Mouse (Mus musculus) adrenal gland, adult 2 months (tissue): Measurements from ENCODE around the gene Cstad. TPM values are rescaled to one million over a fixed set of nuclear protein-coding genes. Genes with fewer than 3 reads are reported as not detected.

Source experiments
- DNase-seq: peaks from one replicate; pipeline ENCODE4 v3.0.0; 2021
- polyA plus RNA-seq: library from polyadenylated mRNA; depleted of rRNA; stranded (reverse); fragments of >200 nt; gene quantifications from 2 replicates; pipeline ENCODE4 v1.2.3, GENCODE M21; 2012
- total RNA-seq, 2 experiments: library from RNA; stranded (reverse); gene quantifications; 2 replicates each; pipeline ENCODE4 v1.2.3; 2021

The Cstad gene
- total and polyA plus RNA-seq, 3 experiments: 0.29 to 1.8 (median 1.1) TPM

GRCm38 (mm10) chr2:30629038-30629761 lies 34.4 kb downstream of the Cstad start:
- DNase-seq: peak; percentile 62

- no peak for DNase-seq
Observed at GRCm38 (mm10) chr2:30629860-30630259, 35.0 kb downstream of the Cstad start.

GRCm38 (mm10) chr2:30636266-30636671 lies 41.4 kb downstream of the Cstad start:
- DNase-seq: peak; percentile 59

GRCm38 (mm10) chr2:30637991-30638390 lies 43.2 kb downstream of the Cstad start:
- DNase-seq: no peak

GRCm38 (mm10) chr2:30640021-30640481 lies 45.2 kb downstream of the Cstad start:
- peak; percentile 44 for DNase-seq

- DNase-seq: no peak
Observed at GRCm38 (mm10) chr2:30642810-30643209, 48.0 kb downstream of the Cstad start.

- DNase-seq: no peak
Observed at GRCm38 (mm10) chr2:30643422-30643821, 48.6 kb downstream of the Cstad start.

GRCm38 (mm10) chr2:30646833-30647232 lies 52.0 kb downstream of the Cstad start:
- DNase-seq: peak; percentile 81

- peak; percentile 64 for DNase-seq
Observed at GRCm38 (mm10) chr2:30647303-30647881, 52.6 kb downstream of the Cstad start.

- DNase-seq: no peak
Observed at GRCm38 (mm10) chr2:30647882-30648494, 53.1 kb downstream of the Cstad start.

GRCm38 (mm10) chr2:30650249-30650648 lies 55.4 kb downstream of the Cstad start:
- DNase-seq: no peak

- DNase-seq: no peak
Observed at GRCm38 (mm10) chr2:30651831-30652230, 57.0 kb downstream of the Cstad start.

- peak; percentile 38 for DNase-seq
Observed at GRCm38 (mm10) chr2:30652581-30653037, 57.8 kb downstream of the Cstad start.

- no peak for DNase-seq
Observed at GRCm38 (mm10) chr2:30653046-30653445, 58.2 kb downstream of the Cstad start.

- no peak for DNase-seq
Observed at GRCm38 (mm10) chr2:30654158-30654557, 59.3 kb downstream of the Cstad start.

- DNase-seq: peak; percentile 45
Observed at GRCm38 (mm10) chr2:30654582-30654981, 59.7 kb downstream of the Cstad start.

GRCm38 (mm10) chr2:30655746-30656145 lies 60.9 kb downstream of the Cstad start:
- no peak for DNase-seq

- DNase-seq: peak; percentile 41
Observed at GRCm38 (mm10) chr2:30656711-30657555, 62.1 kb downstream of the Cstad start.

- peak; percentile 91 for DNase-seq
Observed at GRCm38 (mm10) chr2:30657674-30658479, 63.0 kb downstream of the Cstad start.

GRCm38 (mm10) chr2:30658480-30658843 lies 63.6 kb downstream of the Cstad start:
- DNase-seq: peak; percentile 100
